22 mouse cellular contexts compared by ENCODE assay signal in the genomic region with DNA sequence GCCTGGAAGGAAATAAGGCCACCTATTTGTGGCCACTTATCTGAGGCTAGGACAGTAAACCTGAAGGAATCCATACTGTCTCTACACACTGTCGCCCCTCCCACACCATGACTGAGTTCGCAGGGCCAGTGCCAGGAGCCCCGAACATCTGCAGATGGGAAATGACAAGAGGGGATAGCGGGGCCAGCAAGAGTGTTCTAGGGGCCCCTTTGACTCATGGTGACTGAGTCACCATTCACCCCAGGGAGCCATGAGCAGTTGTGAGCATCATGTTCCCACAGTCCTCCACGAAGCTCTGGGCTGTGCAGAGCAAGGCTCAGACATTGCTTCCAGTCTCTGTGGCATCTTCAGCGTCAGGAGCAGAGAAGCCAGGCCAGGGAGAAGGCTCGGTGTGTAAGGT.
"Had no signal": no experiment of that assay in that cellular context is flagged by ENCODE, and none has a peak within 500 bp of the region (broad histone marks: within the 10 kb centered on the region; RNA-seq: fewer than 3 reads in every experiment).

No protein-coding gene starts in this region.

- DNase-seq: kidney, adult 18-20 months; kidney, adult 9 months; kidney, postnatal 25 days; layer of hippocampus, adult 9-11 months; liver, postnatal 0 days; lung, embryonic 14.5 days; midbrain, embryonic 14.5 days; right cerebral cortex, adult 18-20 months; right cerebral cortex, postnatal 14 days; right cerebral cortex, postnatal 4 days; thymus, adult 2 months; thymus, postnatal 14 days; thymus, postnatal 4 days had no signal

- H3K9ac ChIP-seq: limb, embryonic 15.5 days; liver, embryonic 14.5 days; liver, postnatal 0 days; lung, embryonic 14.5 days had no signal

- H3K36me3 ChIP-seq: limb, embryonic 15.5 days had no signal

- H3K27ac ChIP-seq: kidney, postnatal 0 days; layer of hippocampus, adult 2 months; limb, embryonic 15.5 days; liver, embryonic 14.5 days; macrophage; stomach, postnatal 0 days had no signal

- H3K9me3 ChIP-seq: limb, embryonic 15.5 days had no signal

- H3K4me3 ChIP-seq: layer of hippocampus, adult 2 months; limb, embryonic 15.5 days had no signal

- ATAC-seq: lung, postnatal 0 days had no signal

- H3K4me2 ChIP-seq: limb, embryonic 15.5 days; liver, embryonic 11.5 days; lung, embryonic 14.5 days; midbrain, embryonic 11.5 days had no signal
